Mouse (Mus musculus): Measurements from ENCODE around the gene Zfp94.
"Not testable (repeated sequence)": the region's sequence is repeated elsewhere in the genome, so short reads cannot be mapped to it uniquely, and the experiment has no call there.

Gene Zfp94

DNA sequence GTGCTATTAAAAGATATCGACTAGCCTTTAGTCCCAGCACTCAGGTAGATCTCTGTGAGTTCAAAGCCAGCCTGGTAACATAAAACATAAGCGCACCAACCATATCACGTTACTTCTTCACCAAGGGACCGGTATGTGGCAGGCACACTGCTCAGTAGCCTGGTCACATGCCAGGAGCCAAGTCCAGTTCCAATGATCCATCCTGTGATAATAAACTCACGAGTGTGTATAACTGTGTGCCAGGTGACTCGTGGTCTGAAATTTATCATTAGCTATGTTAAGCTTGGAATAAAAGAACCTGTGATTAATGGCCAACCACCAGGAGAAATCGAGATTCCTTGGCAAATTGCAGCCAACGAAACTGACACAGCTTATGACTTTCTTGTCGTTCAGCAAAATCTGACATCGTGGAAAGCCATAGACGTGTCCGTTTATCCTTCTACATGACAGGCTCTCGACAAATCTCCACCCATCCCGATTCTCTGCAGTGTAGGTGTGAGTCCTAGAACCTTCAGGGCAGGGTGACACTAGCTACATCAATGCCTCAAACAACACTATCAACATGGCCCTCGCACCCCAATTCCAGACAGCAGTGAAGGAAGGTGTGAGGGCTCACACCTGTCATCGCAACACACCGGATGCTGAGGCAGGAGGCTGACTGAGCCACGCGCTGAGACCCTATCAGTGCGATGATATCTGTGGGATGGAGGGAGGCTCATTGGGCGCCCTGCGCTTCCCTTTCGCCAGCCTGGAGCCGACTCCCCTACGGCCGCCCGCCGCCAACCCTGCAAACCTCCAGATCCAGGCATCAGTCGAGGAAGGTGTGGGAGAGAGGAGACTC lies 520 bp downstream of the Zfp94 start:
- DNase-seq, result peak; percentile 46 to 64

DNA sequence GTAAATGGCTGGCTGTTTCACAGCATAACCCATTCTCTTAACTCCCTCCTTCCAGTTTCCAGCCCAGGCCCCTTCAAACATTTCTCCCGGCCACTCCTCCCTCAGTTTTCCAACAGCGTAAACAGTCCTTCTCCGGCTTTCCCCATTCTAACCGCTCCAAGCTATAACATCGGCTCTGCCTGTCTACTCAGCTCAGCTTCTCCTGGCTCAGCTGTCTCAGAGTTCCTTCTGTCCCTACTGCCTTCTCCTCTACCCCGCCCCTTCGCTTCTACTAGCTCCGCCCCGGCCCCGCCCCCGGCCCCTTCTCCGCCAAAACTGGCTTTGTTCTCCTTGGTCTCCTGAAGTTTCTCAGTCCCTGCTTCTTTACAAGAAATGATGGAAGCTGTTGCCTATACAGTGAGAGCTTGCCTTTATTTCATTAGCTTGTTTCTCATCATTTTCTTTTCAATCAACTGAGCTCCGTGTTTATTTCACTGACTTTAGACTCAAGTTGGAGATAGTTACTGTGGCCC lies 15.6 kb downstream of the Zfp94 start, which contains the start of gene Zfp61:
TSS of gene Zfp61 (minus strand) at position 462 of the 512 bp plus-strand sequence.
- DNase-seq, result peak; percentile 57 to 66

DNA sequence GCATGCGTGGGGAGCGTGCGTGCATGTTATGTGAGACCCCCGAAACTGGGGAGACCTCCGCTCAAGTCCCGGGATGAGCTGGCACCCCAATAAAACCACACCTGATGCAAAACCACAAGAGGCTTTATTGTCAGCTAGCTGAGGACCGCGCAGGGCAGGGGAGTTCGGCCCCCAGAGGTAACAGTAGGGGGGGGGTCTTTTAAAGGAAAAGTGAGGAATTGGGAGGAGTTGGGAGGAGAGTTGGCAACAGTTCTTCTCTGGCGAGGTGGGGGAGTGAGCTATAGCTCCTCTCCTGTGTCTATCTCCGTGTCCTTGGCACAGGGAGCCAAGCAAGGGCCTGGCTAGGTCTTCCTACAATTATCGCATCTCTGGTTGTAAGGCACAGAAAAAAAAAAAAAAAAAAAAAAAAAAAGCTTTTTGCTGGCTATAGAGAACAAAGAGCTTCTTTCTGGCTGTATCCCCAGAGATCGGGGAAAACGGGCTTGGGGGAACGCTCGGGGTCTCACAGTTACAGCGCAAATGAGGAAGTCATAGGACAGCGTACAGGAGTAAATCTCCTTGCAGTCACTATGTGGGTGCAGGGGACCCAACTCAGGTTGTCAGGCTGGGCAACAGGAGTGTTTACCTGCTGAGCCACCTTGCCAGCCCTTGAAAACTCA lies 16.5 kb downstream of the Zfp94 start:
- DNase-seq, result peak in 1 of 2 experiments; percentile 47

DNA sequence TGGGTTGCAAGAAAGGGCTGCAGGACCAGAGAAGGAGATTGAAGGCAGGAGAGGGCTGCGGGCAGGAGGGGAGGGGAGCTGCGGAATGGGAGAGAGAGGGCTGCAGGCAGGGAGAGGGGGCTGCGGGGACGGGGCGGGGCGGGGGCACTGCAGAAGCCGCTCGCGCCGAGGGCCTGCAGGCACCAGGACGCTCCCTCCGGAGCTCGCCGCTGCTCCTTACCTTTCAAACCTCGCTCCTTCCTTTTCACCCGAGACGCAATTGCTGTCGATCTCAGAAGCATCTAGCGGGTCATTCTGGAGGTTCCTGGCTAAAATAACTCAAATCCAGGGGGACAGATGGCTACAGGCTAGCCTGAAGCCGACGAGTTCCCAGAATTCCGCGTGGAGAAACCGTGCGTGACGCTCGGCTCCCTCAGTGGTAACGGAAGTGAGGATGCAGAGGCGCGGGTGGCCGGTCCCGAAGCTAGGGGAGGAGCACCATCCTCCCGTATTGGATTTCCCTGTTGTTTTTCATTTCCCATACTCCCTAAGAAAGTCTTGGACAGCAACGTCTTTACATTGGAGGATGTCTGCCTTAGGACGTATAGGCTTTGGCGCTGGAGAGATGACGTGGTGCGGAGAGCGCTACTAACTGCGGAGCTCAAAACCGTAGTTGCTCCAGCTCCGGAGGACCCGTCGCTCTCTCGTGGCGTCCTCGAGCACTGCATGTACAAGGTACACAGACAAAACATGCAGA lies 17.3 kb downstream of the Zfp94 start:
- peak; percentile 73 to 87 for DNase-seq

DNA sequence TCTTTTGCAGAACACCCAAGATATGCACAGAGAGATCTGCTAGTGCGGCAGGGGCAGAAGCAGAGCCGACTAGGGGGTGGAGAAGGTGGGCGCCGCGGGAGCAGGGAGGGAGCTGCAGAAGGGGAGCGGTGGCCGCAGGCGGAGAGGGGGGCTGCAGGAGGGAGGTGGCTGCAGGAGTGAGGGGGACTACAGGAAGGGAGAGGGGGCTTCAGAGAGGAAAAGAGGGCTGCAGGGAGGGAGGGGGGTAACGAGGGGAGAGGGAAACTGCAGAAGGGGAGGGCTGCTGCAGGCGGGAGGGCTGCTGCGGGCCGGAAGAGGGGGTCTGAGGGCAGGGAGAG lies 17.9 kb downstream of the Zfp94 start:
- no peak for DNase-seq

DNA sequence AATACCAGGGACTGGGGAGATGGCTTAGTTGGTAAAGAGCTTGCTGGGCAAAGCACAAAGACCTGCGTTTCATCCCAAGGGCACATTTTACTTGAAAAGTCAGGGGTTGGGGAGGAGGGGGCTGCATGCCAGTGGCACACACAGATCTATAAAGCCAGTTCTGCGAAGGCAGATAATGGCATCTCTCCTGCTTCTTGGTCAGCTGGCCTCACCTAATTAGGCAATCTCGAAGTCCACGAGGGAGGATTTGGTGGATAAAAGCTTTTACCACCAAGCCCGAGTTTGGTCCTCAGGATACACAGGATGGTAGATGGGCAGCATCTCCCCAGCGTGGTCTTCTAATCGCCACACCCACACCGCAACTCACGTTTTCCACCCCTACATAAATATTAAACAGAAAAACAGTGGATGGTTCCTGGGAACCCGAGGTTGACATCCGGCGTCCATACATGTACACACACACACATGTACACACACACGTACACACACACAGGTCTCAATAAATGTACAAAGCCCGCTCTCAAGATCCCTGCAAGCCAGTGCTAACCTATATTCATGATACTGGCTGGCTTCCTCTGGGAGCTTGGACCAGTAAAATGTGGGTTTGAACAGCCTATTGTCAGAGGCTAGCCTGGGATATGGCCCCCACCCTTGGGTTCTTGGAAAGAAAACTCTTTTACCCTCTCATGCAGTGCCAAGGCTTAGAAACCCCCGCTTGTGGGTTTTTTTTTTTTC lies 18.9 kb downstream of the Zfp94 start:
- DNase-seq, result no peak

DNA sequence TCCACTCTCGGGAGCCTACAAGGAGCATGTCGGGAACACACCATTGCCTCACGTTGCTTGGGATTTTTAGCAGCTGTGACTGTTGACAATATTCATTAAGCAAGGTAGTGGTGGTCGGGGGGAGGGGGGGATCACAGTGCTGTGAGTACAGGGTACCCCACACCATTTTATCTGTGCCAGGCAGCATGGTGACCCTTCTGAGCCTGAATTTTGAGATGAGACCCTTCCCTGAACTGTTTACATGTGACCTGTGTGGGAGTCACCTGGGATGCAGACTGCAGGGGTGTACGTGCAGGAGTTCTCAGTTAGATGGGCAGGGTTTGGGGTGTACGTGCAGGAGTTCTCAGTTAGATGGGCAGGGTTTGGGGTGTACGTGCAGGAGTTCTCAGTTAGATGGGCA lies 20.1 kb downstream of the Zfp94 start:
- DNase-seq, result no peak

DNA sequence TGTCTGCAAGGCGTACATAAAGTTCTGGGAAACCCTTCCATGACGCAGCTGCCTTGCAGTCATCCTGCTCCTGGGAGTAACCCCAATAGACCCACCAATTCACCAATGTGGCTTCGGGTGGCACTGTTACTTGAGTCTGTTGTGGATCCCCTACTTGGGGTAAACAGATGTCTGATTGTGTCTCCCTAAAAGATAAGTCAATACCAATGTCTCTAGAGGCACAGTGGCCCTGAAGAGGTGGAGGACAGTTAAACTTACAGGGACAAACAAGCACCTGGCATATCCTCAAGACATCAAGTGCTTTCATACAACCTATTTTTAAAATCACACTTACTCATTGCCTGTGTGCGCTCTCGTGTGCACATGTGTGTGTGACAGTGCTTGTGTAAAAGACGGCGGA lies 21.1 kb downstream of the Zfp94 start:
- DNase-seq, result no peak

DNA sequence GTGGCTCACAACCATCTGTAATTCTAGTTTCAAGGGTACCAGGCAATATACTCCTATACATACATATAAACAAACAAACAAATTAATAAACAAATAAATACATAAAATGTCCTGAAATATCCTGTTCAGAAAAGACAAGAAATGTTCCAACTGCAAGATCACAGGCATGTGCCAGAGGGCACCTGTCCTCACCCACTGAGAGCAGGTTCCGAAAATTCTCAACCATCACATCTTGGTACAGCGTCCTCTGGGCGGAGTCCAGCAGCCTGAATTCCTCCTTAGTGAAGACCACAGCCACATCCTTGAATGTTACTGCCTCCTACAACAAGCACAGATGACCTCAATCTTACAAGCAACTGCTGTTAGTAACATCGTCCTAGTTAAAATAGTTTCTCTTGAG lies 21.7 kb downstream of the Zfp94 start:
- no peak for DNase-seq

DNA sequence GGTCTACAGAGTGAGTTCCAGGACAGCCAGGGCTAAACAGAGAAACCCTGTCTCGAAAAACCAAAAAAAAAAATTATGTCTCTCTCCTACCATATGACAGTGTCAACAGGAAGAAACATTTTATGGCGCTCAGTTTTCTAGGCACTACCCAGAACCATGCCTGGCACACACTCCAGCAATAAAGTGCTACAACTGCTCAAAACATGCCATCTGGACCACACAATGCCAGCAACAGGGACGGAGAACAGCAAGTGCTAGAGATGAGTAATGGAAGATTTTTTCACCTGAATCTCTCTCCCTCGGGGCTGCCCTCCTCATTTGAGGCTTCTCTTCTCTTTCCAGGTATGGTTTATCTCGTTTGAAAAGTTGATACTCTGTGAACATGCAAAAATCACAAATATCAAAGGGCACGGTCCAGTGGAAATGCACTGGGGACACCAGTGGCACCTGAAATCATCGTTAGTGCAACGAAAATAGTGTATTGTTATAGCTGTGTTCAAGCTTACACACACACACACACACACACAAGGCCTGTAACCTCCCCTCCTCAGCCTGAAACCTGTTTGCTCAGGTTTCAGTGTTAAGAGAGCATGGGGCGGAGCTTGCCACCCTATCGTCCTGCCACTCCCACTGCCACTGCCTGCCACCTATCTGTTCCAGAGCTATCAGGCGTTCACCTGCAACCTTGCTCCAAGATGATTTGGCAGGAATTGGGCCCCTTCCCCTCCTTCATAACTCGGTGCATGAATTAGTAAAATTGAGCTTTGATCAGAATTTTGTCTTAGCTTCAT lies 23.2 kb downstream of the Zfp94 start:
- no peak for DNase-seq

DNA sequence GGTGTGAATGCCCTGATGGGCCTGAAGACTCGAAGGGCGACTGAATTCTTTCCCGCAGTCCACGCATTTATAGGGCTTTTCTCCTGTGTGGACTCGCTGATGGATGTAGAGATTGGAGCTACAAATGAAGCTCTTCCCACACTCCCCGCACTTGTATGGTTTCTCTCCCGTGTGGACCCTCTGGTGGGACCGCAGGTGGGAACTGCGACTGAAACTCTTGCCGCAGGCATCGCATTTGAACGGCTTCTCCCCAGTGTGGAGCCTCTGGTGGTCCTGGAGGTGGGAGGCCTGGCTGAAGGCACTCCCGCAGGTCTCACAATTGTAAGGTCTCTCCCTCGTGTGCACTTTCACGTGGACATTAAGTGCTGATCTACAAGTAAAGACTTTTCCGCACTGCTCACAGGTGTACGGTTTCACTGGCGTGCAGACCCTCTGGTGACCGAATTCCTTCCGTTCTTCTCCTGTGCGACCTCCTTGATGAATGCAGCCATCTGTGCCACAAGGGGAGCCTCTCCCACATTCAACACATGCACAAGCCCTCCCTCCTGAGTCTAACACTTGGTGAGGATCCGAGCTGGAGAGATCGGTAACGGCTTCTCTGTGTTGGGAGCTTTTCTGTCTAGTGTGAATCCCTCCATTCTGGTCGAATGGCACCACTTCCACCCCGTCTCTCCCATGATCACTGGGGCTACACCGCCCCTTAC lies 24.9 kb downstream of the Zfp94 start:
- no peak for DNase-seq

DNA sequence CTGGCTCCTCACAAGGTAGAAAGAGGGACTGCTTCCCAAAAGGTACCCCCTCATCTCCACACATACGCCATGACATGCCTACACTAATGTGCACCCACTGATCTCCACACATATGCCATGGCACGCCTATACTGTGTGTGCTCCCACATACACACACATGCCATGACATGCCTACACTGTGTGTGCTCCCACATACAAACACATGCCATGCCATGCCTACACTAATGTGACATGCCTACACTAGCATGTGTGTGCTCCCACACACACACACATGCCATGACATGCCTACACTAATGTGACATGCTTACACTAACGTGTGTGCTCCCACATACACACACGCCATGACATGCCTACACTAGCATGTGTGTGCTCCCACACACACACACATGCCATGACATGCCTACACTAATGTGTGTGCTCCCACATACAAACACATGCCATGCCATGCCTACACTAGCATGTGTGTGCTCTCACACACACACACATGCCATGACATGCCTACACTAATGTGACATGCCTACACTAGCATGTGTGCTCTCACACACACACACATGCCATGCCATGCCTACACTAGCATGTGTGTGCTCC lies 26.3 kb downstream of the Zfp94 start:
- no peak for DNase-seq

DNA sequence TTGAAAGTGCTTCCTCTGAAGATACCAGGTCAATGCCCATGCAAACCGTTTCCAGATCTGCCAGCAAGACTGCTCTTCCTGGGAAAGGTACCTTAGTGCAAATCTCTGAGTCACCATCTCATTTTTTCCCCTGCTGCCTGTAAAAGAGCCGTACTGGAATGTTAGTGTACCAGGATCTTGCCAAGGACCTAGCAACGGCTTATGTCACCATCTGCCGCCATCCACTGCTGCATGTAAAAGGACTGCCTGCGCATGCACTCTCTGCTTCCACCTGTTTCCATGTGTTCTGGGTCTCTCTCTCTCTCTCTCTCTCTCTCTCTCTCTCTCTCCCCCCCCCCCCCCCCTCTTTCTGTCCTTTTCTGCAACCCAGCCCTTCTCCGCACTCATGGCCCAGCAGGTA lies 28.0 kb downstream of the Zfp94 start:
- DNase-seq, result no peak

DNA sequence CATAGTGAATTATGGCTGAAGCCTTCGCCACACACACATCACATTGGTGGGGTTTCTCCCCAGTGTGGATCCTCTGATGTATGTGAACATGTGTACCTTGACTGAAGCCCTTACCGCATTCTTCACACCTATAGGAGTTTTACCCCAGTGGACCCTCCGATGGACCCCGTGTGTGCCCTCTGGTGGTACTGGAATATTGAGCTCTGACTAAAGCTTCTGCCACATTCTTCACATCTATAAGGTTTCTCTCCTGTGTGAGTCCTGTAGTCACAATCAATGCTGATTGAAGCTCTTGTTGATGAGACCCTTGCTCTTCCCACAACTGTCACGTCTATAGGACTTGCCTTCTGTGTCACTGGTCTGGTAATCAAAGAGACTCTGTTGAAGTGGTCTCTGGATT lies 28.8 kb downstream of the Zfp94 start:
- DNase-seq, result no peak

DNA sequence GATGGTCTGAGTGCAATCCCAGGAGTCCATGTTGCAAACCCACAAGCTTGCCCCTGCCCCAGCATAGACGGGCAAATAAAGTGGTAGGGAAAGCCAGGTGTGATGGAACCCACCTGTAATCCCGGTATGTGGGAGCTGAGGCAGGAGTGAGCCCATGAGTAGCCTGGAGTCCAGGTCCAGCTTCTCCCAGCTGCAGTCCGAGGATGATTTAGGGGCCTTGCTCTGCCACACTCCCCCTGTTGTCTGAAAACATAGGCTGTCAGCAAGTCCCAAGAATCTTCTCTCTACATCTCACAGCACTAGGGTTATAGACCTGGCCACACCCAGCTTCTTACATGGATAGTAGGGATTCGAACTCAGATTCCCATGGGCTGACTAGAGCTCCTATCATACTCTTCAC lies 29.6 kb downstream of the Zfp94 start:
- DNase-seq, result no peak

DNA sequence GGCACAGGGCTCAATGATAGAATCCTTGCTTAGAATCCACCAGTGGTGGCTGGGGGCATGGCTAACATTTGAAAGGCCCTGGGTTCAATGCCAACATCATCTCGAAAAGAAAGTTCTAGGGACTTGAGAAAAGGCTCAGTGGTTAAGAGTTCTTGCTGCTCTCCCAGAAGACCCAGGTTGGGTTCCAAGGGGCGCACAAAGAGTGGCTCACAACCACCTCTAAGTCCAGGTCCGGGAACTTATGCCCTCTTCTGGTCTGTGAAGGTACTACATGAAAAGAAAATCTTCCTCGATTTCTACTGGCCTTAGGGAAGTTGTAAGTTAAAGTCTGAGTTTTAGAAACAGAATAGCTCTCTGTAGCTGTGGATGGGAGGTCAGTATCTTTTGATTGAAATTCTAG lies 30.4 kb downstream of the Zfp94 start:
- DNase-seq, result no peak

DNA sequence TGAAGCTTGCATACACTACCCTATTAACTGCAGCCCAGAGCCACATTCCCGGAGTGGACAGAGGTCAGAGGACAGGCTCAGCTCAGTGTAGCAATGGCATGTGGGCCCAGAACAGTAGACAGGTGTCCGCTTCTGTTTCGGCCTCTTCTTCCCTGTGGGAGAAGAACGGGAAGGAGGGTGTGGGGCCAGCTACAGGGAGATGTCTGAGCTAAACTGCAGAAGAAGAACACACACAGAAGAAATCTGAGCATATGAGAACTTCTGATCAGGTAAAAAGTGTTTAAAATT lies 35.7 kb downstream of the Zfp94 start:
- peak; percentile 24 to 52 for DNase-seq

DNA sequence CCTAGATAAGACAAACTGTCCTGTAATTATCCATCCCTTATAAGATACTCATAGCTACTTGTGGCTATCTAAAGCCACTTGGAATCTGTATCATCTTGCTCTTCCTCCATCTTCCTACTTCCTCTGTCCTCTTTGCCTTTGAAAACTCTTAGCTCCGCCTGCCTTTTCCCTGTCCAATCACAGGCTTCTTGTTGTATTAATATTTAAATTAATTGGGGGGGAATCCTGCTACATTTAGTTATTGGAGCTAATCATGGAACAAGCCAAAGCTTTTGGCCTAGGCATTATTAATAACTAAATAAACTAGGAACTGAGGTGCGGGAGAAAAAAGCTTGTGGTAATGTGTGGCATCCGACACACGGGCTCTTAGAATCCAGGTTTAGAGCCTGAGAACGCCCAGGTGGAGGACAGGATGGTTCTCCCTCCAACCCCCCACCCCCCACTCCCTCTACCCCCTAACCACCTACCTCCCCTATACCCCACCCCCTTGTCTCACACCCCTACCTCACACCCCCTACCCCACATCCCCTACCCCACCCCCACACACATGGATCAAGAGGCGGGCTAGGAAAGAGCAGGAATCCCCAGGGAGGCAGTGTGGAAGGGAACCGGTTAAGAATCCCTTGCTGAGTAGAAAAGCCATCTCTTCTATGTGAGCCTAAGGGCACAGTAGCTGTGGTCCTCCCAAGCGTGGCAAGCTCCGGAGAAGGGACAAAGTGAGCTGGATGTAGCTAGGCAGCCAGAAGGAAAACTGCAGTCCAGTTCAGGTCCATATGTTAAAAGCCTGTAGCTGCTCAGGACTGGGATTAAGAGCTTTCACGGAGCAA lies 36.2 kb downstream of the Zfp94 start:
- no peak for DNase-seq

DNA sequence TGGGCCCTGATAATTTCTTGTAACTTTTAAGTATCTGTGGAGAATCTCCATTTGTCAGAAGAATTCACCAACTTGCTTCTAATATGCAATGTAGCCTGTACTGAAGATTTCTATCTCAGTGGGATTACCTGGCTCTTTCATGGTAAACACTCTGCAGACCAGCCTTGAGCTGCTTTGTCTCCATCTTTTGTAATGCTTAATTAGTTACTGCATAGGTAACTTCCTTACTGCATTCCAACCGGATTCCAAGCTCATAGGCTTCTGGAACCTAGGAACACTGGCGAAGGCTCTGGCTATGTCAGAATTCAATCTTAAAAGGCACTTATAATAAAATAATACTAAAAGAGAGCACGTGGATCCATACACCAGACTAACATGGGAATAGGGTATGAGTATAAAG lies 37.7 kb downstream of the Zfp94 start:
- not testable (repeated sequence) for DNase-seq

DNA sequence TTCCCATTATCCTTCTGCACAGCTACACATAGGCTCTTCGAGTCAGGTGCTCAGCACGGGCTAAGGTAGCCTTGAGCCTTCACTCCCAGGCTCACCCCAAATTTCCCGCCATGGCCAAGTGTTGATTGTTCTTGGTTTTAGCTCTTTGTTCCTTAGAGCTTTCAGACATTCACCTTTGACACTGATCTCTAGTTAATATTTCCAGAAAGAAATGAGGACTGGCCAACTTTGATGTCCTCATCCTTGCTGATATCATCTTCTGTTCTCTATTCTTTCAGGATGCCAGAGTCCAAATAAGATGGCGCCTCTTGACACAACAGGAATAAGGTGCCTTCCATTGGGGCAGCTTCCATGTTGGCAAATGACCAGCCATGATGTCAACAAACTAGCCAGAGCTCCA lies 42.0 kb downstream of the Zfp94 start:
- DNase-seq, result no peak

All from kidney, postnatal 25 days (tissue).